Mouse (Mus musculus) frontal cortex, postnatal 36 days (tissue): ENCODE measurements at regions not wholly inside any gene's neighbourhood (a gene's known extent, or its start where the extent isn't known, plus 50 kb on each side); places are given as distances from the start of the nearest gene placed in this dataset.

Experiments used
- DNase-seq, 2 experiments: peaks; one replicate each; pipeline ENCODE4 v3.0.0; 2022; ENCODE audit warnings: low spot score in 2 of 2

GRCm38 (mm10) chr19:33043696-33044095 lies 286.4 kb downstream of the Pten start:
- no peak for DNase-seq

GRCm38 (mm10) chr19:33048754-33049442 lies 291.6 kb downstream of the Pten start:
- DNase-seq: no peak

GRCm38 (mm10) chr19:33053199-33053867 lies 296.0 kb downstream of the Pten start:
- DNase-seq: no peak

- DNase-seq: no peak
Measured at GRCm38 (mm10) chr19:33056372-33056791, 299.1 kb downstream of the Pten start.

- DNase-seq: no peak
Measured at GRCm38 (mm10) chr19:33061006-33061405, 303.7 kb downstream of the Pten start.

GRCm38 (mm10) chr19:33062165-33063058 lies 305.1 kb downstream of the Pten start:
- DNase-seq: no peak

GRCm38 (mm10) chr19:33065274-33066200 lies 308.2 kb downstream of the Pten start:
- DNase-seq: peak in 1 of 2 experiments; percentile 12

- no peak for DNase-seq
Measured at GRCm38 (mm10) chr19:33068351-33068955, 311.2 kb downstream of the Pten start.

- DNase-seq: no peak
Measured at GRCm38 (mm10) chr19:33069761-33070160, 312.5 kb downstream of the Pten start.

GRCm38 (mm10) chr19:33072299-33072698 lies 315.0 kb downstream of the Pten start:
- DNase-seq: no peak

- DNase-seq: no peak
Measured at GRCm38 (mm10) chr19:33074907-33075306, 317.2 kb downstream of the Rnls start.

GRCm38 (mm10) chr19:33078681-33079360 lies 313.3 kb downstream of the Rnls start:
- DNase-seq: no peak

GRCm38 (mm10) chr19:33079959-33080358 lies 312.1 kb downstream of the Rnls start:
- DNase-seq: no peak

- no peak for DNase-seq
Measured at GRCm38 (mm10) chr19:33081493-33081892, 310.6 kb downstream of the Rnls start.

- DNase-seq: no peak
Measured at GRCm38 (mm10) chr19:33083371-33083770, 308.7 kb downstream of the Rnls start.

- no peak for DNase-seq
Measured at GRCm38 (mm10) chr19:33084683-33085082, 307.4 kb downstream of the Rnls start.
